Mouse (Mus musculus): ENCODE data around the gene Nceh1. TPM values are rescaled to one million over a fixed set of nuclear protein-coding genes. Genes with fewer than 3 reads are reported as not detected.
"Not testable (repeated sequence)": the region's sequence is repeated elsewhere in the genome, so short reads cannot be mapped to it uniquely, and the experiment has no call there.

The Nceh1 gene
- polyA plus RNA-seq, 1 experiment = 92.6 TPM

- peaks cover 4% of the 10 kb centered on the region for H3K4me1 ChIP-seq (ENCODE audit: control insufficient read depth, insufficient read depth, low read length)
- TF ChIP-seq CTCF (IDR thresholded peaks at IDR 0.05; ENCODE audit: insufficient read depth, low read length) (0 out of 2 replicates have a peak, but pooled peaks have one; percentile 17), POLR2A (IDR thresholded peaks at IDR 0.05; ENCODE audit: borderline replicate concordance, extremely low read depth, low read depth, low read length) (no peak)
- no peak overlapping the region for H3K4me3 ChIP-seq (replicated peaks; ENCODE audit: extremely low read depth, low read depth, low read length)
- 96% methylated on average over 5 of the region's 5 CpGs for WGBS
- DNase-seq = no peak
Measured at GRCm38 (mm10) chr3:27284227-27284626, 101.5 kb downstream of the Nceh1 start.

GRCm38 (mm10) chr3:27285072-27285471, 102.3 kb downstream of the Nceh1 start:
- DNase-seq = no peak
- peaks cover 4% of the 10 kb centered on the region for H3K4me1 ChIP-seq (ENCODE audit: control insufficient read depth, insufficient read depth, low read length)
- WGBS = 31% methylated on average over 9 of the region's 9 CpGs
- H3K4me3 ChIP-seq (replicated peaks; ENCODE audit: extremely low read depth, low read depth, low read length) = no peak overlapping the region
- TF ChIP-seq CTCF (IDR thresholded peaks at IDR 0.05; ENCODE audit: insufficient read depth, low read length) (no peak), POLR2A (IDR thresholded peaks at IDR 0.05; ENCODE audit: borderline replicate concordance, extremely low read depth, low read depth, low read length) (no peak)

- Histone ChIP-seq H3K4me3 (replicated peaks; ENCODE audit: extremely low read depth, low read depth, low read length) (no peak overlapping the region), H3K4me1 (ENCODE audit: control insufficient read depth, insufficient read depth, low read length) (peaks cover 4% of the 10 kb centered on the region)
- WGBS = 26% methylated on average over 2 of the region's 2 CpGs
- no peak for DNase-seq
- TF ChIP-seq POLR2A (IDR thresholded peaks at IDR 0.05; ENCODE audit: borderline replicate concordance, extremely low read depth, low read depth, low read length) (no peak), CTCF (IDR thresholded peaks at IDR 0.05; ENCODE audit: insufficient read depth, low read length) (no peak)
Measured at GRCm38 (mm10) chr3:27288301-27288700, 105.5 kb downstream of the Nceh1 start.

- Histone ChIP-seq H3K4me3 (replicated peaks; ENCODE audit: extremely low read depth, low read depth, low read length) (no peak overlapping the region), H3K4me1 (ENCODE audit: control insufficient read depth, insufficient read depth, low read length) (peaks cover 2% of the 10 kb centered on the region)
- WGBS = 5% methylated on average over 8 of the region's 8 CpGs
- DNase-seq = no peak
- TF ChIP-seq CTCF (IDR thresholded peaks at IDR 0.05; ENCODE audit: insufficient read depth, low read length) (no peak), POLR2A (IDR thresholded peaks at IDR 0.05; ENCODE audit: borderline replicate concordance, extremely low read depth, low read depth, low read length) (no peak)
Measured at GRCm38 (mm10) chr3:27288909-27289308, 106.1 kb downstream of the Nceh1 start.

- no peak for DNase-seq
- TF ChIP-seq CTCF (IDR thresholded peaks at IDR 0.05; ENCODE audit: insufficient read depth, low read length) (no peak), POLR2A (IDR thresholded peaks at IDR 0.05; ENCODE audit: borderline replicate concordance, extremely low read depth, low read depth, low read length) (no peak)
- 89% methylated on average over 5 of the region's 5 CpGs for WGBS
- no peak overlapping the region for H3K4me3 ChIP-seq (replicated peaks; ENCODE audit: extremely low read depth, low read depth, low read length)
- peaks cover 2% of the 10 kb centered on the region for H3K4me1 ChIP-seq (ENCODE audit: control insufficient read depth, insufficient read depth, low read length)
Measured at GRCm38 (mm10) chr3:27290285-27290684, 107.5 kb downstream of the Nceh1 start.

- H3K4me3 ChIP-seq (replicated peaks; ENCODE audit: extremely low read depth, low read depth, low read length); DNase-seq; H3K4me1 ChIP-seq (ENCODE audit: control insufficient read depth, insufficient read depth, low read length): not testable (repeated sequence)
- 72% methylated on average over 5 of the region's 5 CpGs for WGBS
Measured at GRCm38 (mm10) chr3:27290945-27291344, 108.2 kb downstream of the Nceh1 start.

- not testable (repeated sequence) for H3K4me3 ChIP-seq (replicated peaks; ENCODE audit: extremely low read depth, low read depth, low read length); H3K4me1 ChIP-seq (ENCODE audit: control insufficient read depth, insufficient read depth, low read length); DNase-seq
- 74% methylated on average over 4 of the region's 4 CpGs for WGBS
Measured at GRCm38 (mm10) chr3:27291411-27291810, 108.6 kb downstream of the Nceh1 start.

GRCm38 (mm10) chr3:27293645-27294385, 111.0 kb downstream of the Nceh1 start:
- no peak overlapping the region for H3K4me3 ChIP-seq (replicated peaks; ENCODE audit: extremely low read depth, low read depth, low read length)
- TF ChIP-seq POLR2A (IDR thresholded peaks at IDR 0.05; ENCODE audit: borderline replicate concordance, extremely low read depth, low read depth, low read length) (no peak), CTCF (IDR thresholded peaks at IDR 0.05; ENCODE audit: insufficient read depth, low read length) (no peak)
- 58% methylated on average over 7 of the region's 7 CpGs for WGBS

GRCm38 (mm10) chr3:27300451-27300850, 117.7 kb downstream of the Nceh1 start:
- DNase-seq = no peak
- no peak overlapping the region for H3K4me3 ChIP-seq (replicated peaks; ENCODE audit: extremely low read depth, low read depth, low read length)
- TF ChIP-seq POLR2A (IDR thresholded peaks at IDR 0.05; ENCODE audit: borderline replicate concordance, extremely low read depth, low read depth, low read length) (no peak), CTCF (IDR thresholded peaks at IDR 0.05; ENCODE audit: insufficient read depth, low read length) (no peak)
- WGBS = 93% methylated on average over 4 of the region's 4 CpGs
- no peaks in the 10 kb centered on the region for H3K4me1 ChIP-seq (ENCODE audit: control insufficient read depth, insufficient read depth, low read length)

More at GRCm38 (mm10) chr3:27293645-27294385, 111.0 kb downstream of the Nceh1 start:
- no peak for DNase-seq
- no peaks in the 10 kb centered on the region for H3K4me1 ChIP-seq (ENCODE audit: control insufficient read depth, insufficient read depth, low read length)

GRCm38 (mm10) chr3:27302339-27303022, 119.7 kb downstream of the Nceh1 start:
- H3K4me1 ChIP-seq (ENCODE audit: control insufficient read depth, insufficient read depth, low read length) = no peaks in the 10 kb centered on the region
- H3K4me3 ChIP-seq (replicated peaks; ENCODE audit: extremely low read depth, low read depth, low read length) = no peak overlapping the region
- no peak for DNase-seq
- 42% methylated on average over 9 of the region's 9 CpGs for WGBS
- TF ChIP-seq POLR2A (IDR thresholded peaks at IDR 0.05; ENCODE audit: borderline replicate concordance, extremely low read depth, low read depth, low read length) (no peak), CTCF (IDR thresholded peaks at IDR 0.05; ENCODE audit: insufficient read depth, low read length) (no peak)

Data from lung, adult 2 months (tissue).